ENCODE assay signal across 23 mouse cellular contexts in the genomic region with DNA sequence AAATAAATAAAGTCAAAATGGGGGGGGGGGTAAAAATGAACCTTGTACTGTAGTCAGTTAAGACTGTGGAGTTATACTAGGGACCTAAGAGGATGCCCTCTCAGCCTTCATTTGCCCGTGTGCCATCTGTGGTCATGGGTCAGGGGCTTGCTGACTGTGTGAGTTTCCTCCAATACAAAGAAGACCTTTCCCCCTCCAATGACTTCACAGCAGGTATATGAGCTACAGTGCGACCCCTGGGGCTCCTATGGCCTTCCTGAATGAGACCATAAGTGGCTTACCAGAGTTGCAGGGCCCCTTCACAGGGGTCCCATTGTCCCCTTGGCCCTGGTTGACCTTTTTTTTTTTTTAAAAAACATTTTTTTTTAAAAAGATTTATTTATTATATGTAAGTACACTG. TPM values are rescaled to one million over a fixed set of nuclear protein-coding genes. Genes with fewer than 3 reads are reported as not detected.
"Had no signal": no experiment of that assay in that cellular context is flagged by ENCODE, and none has a peak within 500 bp of the region (broad histone marks: within the 10 kb centered on the region; RNA-seq: fewer than 3 reads in every experiment).

No protein-coding gene starts in this region.

- H3K9me3 ChIP-seq: neural tube, embryonic 15.5 days; stomach, embryonic 15.5 days had no signal

- H3K4me3 ChIP-seq: neural tube, embryonic 15.5 days; stomach, embryonic 15.5 days had no signal

- H3K4me2 ChIP-seq: neural tube, embryonic 15.5 days; stomach, embryonic 15.5 days had no signal

- H3K27me3 ChIP-seq: neural tube, embryonic 15.5 days; stomach, embryonic 15.5 days had no signal

- DNase-seq: retina, postnatal 1 day; right cerebral cortex, adult 18-20 months; right cerebral cortex, postnatal 14 days; right cerebral cortex, postnatal 25 days; right cerebral cortex, postnatal 4 days; spleen, adult 18-20 months; thymus, adult 18-20 months; thymus, adult 2 months; thymus, postnatal 14 days; thymus, postnatal 25 days; thymus, postnatal 36 days; thymus, postnatal 4 days had no signal

- H3K36me3 ChIP-seq: neural tube, embryonic 15.5 days; stomach, embryonic 15.5 days had no signal

- H3K27ac ChIP-seq: neural tube, embryonic 15.5 days; stomach, embryonic 15.5 days; stomach, postnatal 0 days had no signal

- H3K9ac ChIP-seq: neural tube, embryonic 15.5 days; stomach, embryonic 15.5 days had no signal

RNA-seq across cellular contexts. Expression of a gene that starts 5.7 kb away (rescaled TPM):
- total RNA-seq: neutrophil, adult 5-6 weeks had no signal
- polyA plus RNA-seq: neural tube, embryonic 14.5 days; neural tube, embryonic 15.5 days; spleen, adult 2 months; stomach, embryonic 14.5 days; stomach, embryonic 16.5 days; testis, adult 2 months; thymus, adult 2 months; thymus, postnatal 0 days; urinary bladder, adult 2 months had no signal
